Mouse (Mus musculus): ENCODE results near the gene Snrpn.

DNA sequence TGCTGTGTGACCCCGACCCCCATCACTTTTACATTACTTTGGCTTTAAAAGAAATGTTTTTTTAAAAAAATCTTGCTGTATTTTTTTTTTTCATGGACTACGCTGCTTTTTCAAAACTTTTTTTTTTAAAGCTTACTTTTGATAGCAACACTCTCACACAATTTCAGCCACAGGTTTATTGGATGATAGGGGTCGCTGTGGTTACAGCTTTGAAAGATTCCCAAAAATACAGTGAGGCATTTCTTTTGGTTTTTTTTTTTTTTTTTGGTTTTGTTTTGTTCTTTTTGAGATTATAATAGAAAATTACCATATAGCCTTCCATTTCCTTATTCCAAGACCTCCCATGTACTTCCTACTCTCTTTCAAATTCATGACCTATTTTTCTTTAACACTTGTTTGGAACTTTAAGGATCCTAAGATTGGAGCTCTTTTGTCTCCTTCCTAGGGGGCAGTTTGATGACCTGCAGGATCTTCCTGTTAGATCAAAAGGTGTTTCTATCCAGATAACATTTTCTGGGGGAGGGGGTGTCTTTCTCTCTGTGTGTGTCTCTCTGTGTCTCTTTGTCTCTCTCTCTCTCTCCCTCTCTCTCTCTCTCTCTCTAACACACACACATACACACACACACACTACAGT lies 132.2 kb downstream of the Snrpn start:
- TF ChIP-seq CTCF (IDR thresholded peaks at IDR 0.05; ENCODE audit: control insufficient read depth, insufficient read depth, insufficient replicate concordance, low read depth, low read length): no peak
- no peak for TF ChIP-seq POLR2A (IDR thresholded peaks at IDR 0.05; ENCODE audit: control insufficient read depth, low read depth, low read length)
